ENCODE assay signal across 9 mouse cellular contexts in the genomic region with DNA sequence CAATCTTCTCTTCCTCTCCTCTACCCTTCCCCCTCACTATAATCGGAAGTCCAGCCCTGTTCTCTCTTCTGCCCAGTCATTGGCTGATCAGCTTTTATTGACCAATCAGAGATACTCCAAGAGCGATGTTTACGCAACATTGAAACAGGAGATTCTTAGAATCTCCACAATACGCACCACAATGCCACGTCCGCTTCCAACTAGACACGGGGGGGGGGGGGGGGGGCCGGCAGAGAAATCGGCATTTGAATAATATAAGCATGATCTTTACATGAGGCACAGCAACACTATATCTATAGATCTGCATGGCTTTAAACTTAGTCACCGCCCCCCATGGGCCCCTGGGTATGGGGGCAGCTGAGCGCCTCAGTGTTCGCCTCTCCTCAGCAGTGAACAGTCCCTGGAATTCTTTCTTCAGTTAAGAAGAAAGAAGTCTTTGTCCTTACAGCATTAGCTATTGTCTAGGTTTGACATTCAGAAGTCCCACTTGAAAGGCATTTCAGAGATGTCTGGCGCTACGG. TPM values are rescaled to one million over a fixed set of nuclear protein-coding genes. Genes with fewer than 3 reads are reported as not detected.
DNase-seq lines count a peak whose midpoint lies in the region; ATAC-seq and TF ChIP-seq lines count a peak whose summit lies in the region.
"Had no signal": no experiment of that assay in that cellular context is flagged by ENCODE, and none has a peak within 500 bp of the region (broad histone marks: within the 10 kb centered on the region; RNA-seq: fewer than 3 reads in every experiment).

No protein-coding gene starts in this region.

- H3K27me3 ChIP-seq in lung, embryonic 14.5 days (ENCODE audit: insufficient read depth, low read length), result no peaks in the 10 kb centered on the region
- H3K27me3 ChIP-seq in embryonic facial prominence, embryonic 13.5 days, result no peaks in the 10 kb centered on the region
- H3K27me3 ChIP-seq in intestine, postnatal 0 days (replicated peaks; ENCODE audit: control insufficient read depth, insufficient read depth, low read length), result no peaks in the 10 kb centered on the region
- no peaks in the 10 kb centered on the region for H3K27me3 ChIP-seq in neural tube, embryonic 14.5 days (ENCODE audit: control insufficient read depth, insufficient read depth, low read length)
- H3K27me3 ChIP-seq: stomach, embryonic 15.5 days had no signal

- H3K4me3 ChIP-seq in lung, embryonic 14.5 days (ENCODE audit: low read depth, low read length), result no peak overlapping the region
- peak overlapping the region; percentile 13; the same call in 1 of the 2 replicates for H3K4me3 ChIP-seq in embryonic facial prominence, embryonic 13.5 days
- no peak overlapping the region for H3K4me3 ChIP-seq in intestine, postnatal 0 days (ENCODE audit: low read depth, low read length)
- peak overlapping the region; percentile 32 for H3K4me3 ChIP-seq in neural tube, embryonic 14.5 days (ENCODE audit: low read depth, low read length)
- H3K4me3 ChIP-seq: stomach, embryonic 15.5 days had no signal

- no peak for TF ChIP-seq CTCF in lung, embryonic 14.5 days (IDR thresholded peaks at IDR 0.05; ENCODE audit: low read depth)
- TF ChIP-seq CTCF in intestine, postnatal 0 days (IDR thresholded peaks at IDR 0.05; ENCODE audit: low read depth), result no peak

- 50% methylated on average over 14 of the region's 14 CpGs for WGBS in lung, embryonic 14.5 days
- WGBS in embryonic facial prominence, embryonic 13.5 days, result 31% methylated on average over 14 of the region's 14 CpGs
- WGBS in intestine, postnatal 0 days, result 57% methylated on average over 14 of the region's 14 CpGs
- 10% methylated on average over 14 of the region's 14 CpGs for WGBS in neural tube, embryonic 14.5 days

- H3K36me3 ChIP-seq in lung, embryonic 14.5 days (ENCODE audit: insufficient read depth), result no peaks in the 10 kb centered on the region
- no peaks in the 10 kb centered on the region for H3K36me3 ChIP-seq in embryonic facial prominence, embryonic 13.5 days
- no peaks in the 10 kb centered on the region for H3K36me3 ChIP-seq in intestine, postnatal 0 days (ENCODE audit: control insufficient read depth, insufficient read depth)
- no peaks in the 10 kb centered on the region for H3K36me3 ChIP-seq in neural tube, embryonic 14.5 days (ENCODE audit: control insufficient read depth, insufficient read depth, low read length)
- H3K36me3 ChIP-seq: stomach, embryonic 15.5 days had no signal

- H3K27ac ChIP-seq in lung, embryonic 14.5 days (ENCODE audit: low read depth), result peak overlapping the region; percentile 22
- H3K27ac ChIP-seq in embryonic facial prominence, embryonic 13.5 days, result no peak overlapping the region
- H3K27ac ChIP-seq in intestine, postnatal 0 days (ENCODE audit: low read depth, low read length), result no peak overlapping the region
- H3K27ac ChIP-seq in neural tube, embryonic 14.5 days (ENCODE audit: low read depth, low read length), result peak overlapping the region; percentile 25; the same call in 1 of the 2 replicates

- DNase-seq in lung, embryonic 14.5 days, result peak; percentile 42
- DNase-seq in lung, postnatal 10 days, result no peak
- DNase-seq in cerebellum, adult 11-12 months, result no peak
- DNase-seq in kidney, adult 8-10 months, result no peak
- DNase-seq in ovary, adult 18-20 months (ENCODE audit: low spot score), result no peak

- peak; percentile 65; the same call in 1 of the 2 replicates for ATAC-seq in lung, embryonic 14.5 days (ENCODE audit: insufficient read depth)
- ATAC-seq in embryonic facial prominence, embryonic 13.5 days (ENCODE audit: insufficient number of reproducible peaks, insufficient read depth, low FRiP score, low TSS enrichment, low read depth), result no peak
- ATAC-seq in intestine, postnatal 0 days, result peak; percentile 40; the same call in 1 of the 2 replicates
- ATAC-seq in neural tube, embryonic 14.5 days (ENCODE audit: low read depth), result peak; percentile 96

- peak overlapping the region; percentile 34; the same call in 1 of the 2 replicates for H3K4me2 ChIP-seq in lung, embryonic 14.5 days
- H3K4me2 ChIP-seq in embryonic facial prominence, embryonic 13.5 days, result peak overlapping the region; percentile 43
- H3K4me2 ChIP-seq in intestine, postnatal 0 days (replicated peaks; ENCODE audit: low read depth), result 0 out of 2 replicates have a peak overlapping the region, but pooled peaks have one; percentile 24
- peak overlapping the region; percentile 48 for H3K4me2 ChIP-seq in neural tube, embryonic 14.5 days (ENCODE audit: low read depth, low read length)
- H3K4me2 ChIP-seq: stomach, embryonic 15.5 days had no signal

- H3K4me1 ChIP-seq in lung, embryonic 14.5 days (ENCODE audit: insufficient read depth), result peaks cover 8% of the 10 kb centered on the region; the same call in 1 of the 2 replicates
- peaks cover 15% of the 10 kb centered on the region for H3K4me1 ChIP-seq in embryonic facial prominence, embryonic 13.5 days
- peaks cover 4% of the 10 kb centered on the region for H3K4me1 ChIP-seq in intestine, postnatal 0 days (replicated peaks; ENCODE audit: control insufficient read depth, insufficient read depth, low read length)
- H3K4me1 ChIP-seq in neural tube, embryonic 14.5 days (ENCODE audit: control insufficient read depth, insufficient read depth, low read length), result no peaks in the 10 kb centered on the region
- H3K4me1 ChIP-seq: stomach, embryonic 15.5 days had no signal

- H3K9ac ChIP-seq in lung, embryonic 14.5 days, result no peak overlapping the region
- H3K9ac ChIP-seq in embryonic facial prominence, embryonic 13.5 days, result no peak overlapping the region
- H3K9ac ChIP-seq in intestine, postnatal 0 days (ENCODE audit: low read depth, low read length), result no peak overlapping the region
- H3K9ac ChIP-seq in neural tube, embryonic 14.5 days (replicated peaks; ENCODE audit: low read depth, low read length), result peak overlapping the region; percentile 43; the same call in 1 of the 2 replicates
- H3K9ac ChIP-seq: stomach, embryonic 15.5 days had no signal

- no peaks in the 10 kb centered on the region for H3K9me3 ChIP-seq in lung, embryonic 14.5 days (ENCODE audit: low read depth, low read length)
- no peaks in the 10 kb centered on the region for H3K9me3 ChIP-seq in embryonic facial prominence, embryonic 13.5 days
- H3K9me3 ChIP-seq in intestine, postnatal 0 days (ENCODE audit: control insufficient read depth), result no peaks in the 10 kb centered on the region
- H3K9me3 ChIP-seq in neural tube, embryonic 14.5 days (ENCODE audit: control insufficient read depth, low read length), result no peaks in the 10 kb centered on the region
- H3K9me3 ChIP-seq: stomach, embryonic 15.5 days had no signal

RNA-seq across cellular contexts. Expression of gene Nhlrc1, which starts 39.6 kb away (rescaled TPM):
- polyA plus RNA-seq in lung, embryonic 14.5 days (2014; fragmentation: Nextera tagmentation; extraction: Ambion mirVana), result 3.5 and 3.8 TPM in 2 replicates
- polyA plus RNA-seq in embryonic facial prominence, embryonic 13.5 days (2015; fragmentation: Nextera tagmentation; extraction: Ambion mirVana), result 4.4 and 5.7 TPM in 2 replicates
- 2.1 and 2.4 TPM in 2 replicates for polyA plus RNA-seq in intestine, postnatal 0 days (2015; fragmentation: Nextera tagmentation; extraction: Ambion mirVana)
- polyA plus RNA-seq in neural tube, embryonic 14.5 days (2014; fragmentation: Nextera tagmentation; extraction: Ambion mirVana), result 14.6 and 15.1 TPM in 2 replicates

RNA-seq across cellular contexts. Expression of gene Kif13a, which starts 45.4 kb away (rescaled TPM):
- 35.4 and 40.4 TPM in 2 replicates for polyA plus RNA-seq in lung, embryonic 14.5 days (2014; fragmentation: Nextera tagmentation; extraction: Ambion mirVana)
- 14.5 and 23.7 TPM in 2 replicates for polyA plus RNA-seq in embryonic facial prominence, embryonic 13.5 days (2015; fragmentation: Nextera tagmentation; extraction: Ambion mirVana)
- polyA plus RNA-seq in intestine, postnatal 0 days (2015; fragmentation: Nextera tagmentation; extraction: Ambion mirVana), result 11.3 and 12.3 TPM in 2 replicates
- polyA plus RNA-seq in neural tube, embryonic 14.5 days (2014; fragmentation: Nextera tagmentation; extraction: Ambion mirVana), result 10.4 and 14.1 TPM in 2 replicates

Comparison
In these comparisons a context has a peak if more than half of its experiments do, and no peak if none do; other contexts are left out.
1. H3K27ac ChIP-seq: peak in lung, embryonic 14.5 days (single experiment) and neural tube, embryonic 14.5 days (single experiment); none in embryonic facial prominence, embryonic 13.5 days (single experiment) and intestine, postnatal 0 days (single experiment).
2. H3K4me3 ChIP-seq: peak in embryonic facial prominence, embryonic 13.5 days (single experiment) and neural tube, embryonic 14.5 days (single experiment); none in lung, embryonic 14.5 days (single experiment) and intestine, postnatal 0 days (single experiment).
3. Peak in every context shown above with its lines, with median percentiles within 50 percentile points of each other: H3K4me2 ChIP-seq.